Mouse (Mus musculus) embryo, embryonic 11 days (tissue): ENCODE results near the gene H2-Q10.

Experiments used
- DNase-seq: peaks from one replicate; pipeline ENCODE4 v3.0.0-alpha.2; 2015

Gene H2-Q10

GRCm38 (mm10) chr17:35516652-35517500 lies 47.0 kb downstream of the H2-Q10 start, which contains the start of the genes Tcf19 and Cchcr1:
Gene Tcf19 (minus strand): TSS chr17:35516824.
Gene Cchcr1 (plus strand): TSS chr17:35517100.
- peak; percentile 99 for DNase-seq

GRCm38 (mm10) chr17:35517526-35517925 lies 47.6 kb downstream of the H2-Q10 start:
- DNase-seq: peak; percentile 39
